8 mouse cellular contexts compared by ENCODE assay signal in genomic region chr11:116433356-116434286, GRCm38 (mm10). TPM values are rescaled to one million over a fixed set of nuclear protein-coding genes. Genes with fewer than 3 reads are reported as not detected.
DNase-seq lines count a peak whose midpoint lies in the region; ATAC-seq and TF ChIP-seq lines count a peak whose summit lies in the region.

Ubald2 (plus strand) TSS chr11:116434094.

- TF ChIP-seq EP300 in CH12.LX (IDR thresholded peaks at IDR 0.05; ENCODE audit: low read length): peak; percentile 99

- ATAC-seq in forebrain, embryonic 11.5 days (replicated peaks; ENCODE audit: low FRiP score): peak; percentile 99
- ATAC-seq in heart, embryonic 16.5 days (replicated peaks; ENCODE audit: extremely low read depth, insufficient read depth, low FRiP score): peak; percentile 95
- peak; percentile 96 for ATAC-seq in liver, embryonic 15.5 days (ENCODE audit: insufficient read depth)
- peak; percentile 96 for ATAC-seq in neural tube, embryonic 12.5 days (ENCODE audit: low FRiP score, low read depth)

- TF ChIP-seq RAD21 in CH12.LX (IDR thresholded peaks at IDR 0.05; ENCODE audit: low read depth, low read length): peak; percentile 30

- TF ChIP-seq CTCF in CH12.LX (conservative IDR thresholded peaks at IDR 0.05 in 1 of 2, IDR thresholded peaks at IDR 0.05 in 1 of 2; ENCODE audit: low read depth in 2 of 2, low read length in 2 of 2): no peak

- in situ Hi-C loops in CH12.LX (cut with MboI; ENCODE audit: low pct_ligation_motif_present, low pct_unique_long_range_greater_than_20kb, low sequenced_read_pairs): no loop called here

- H3K79me2 ChIP-seq in CH12.LX (replicated peaks; ENCODE audit: control insufficient read depth, extremely low read depth, insufficient read depth, poor library complexity, severe bottlenecking): peaks cover 37% of the 10 kb centered on the region

- TF ChIP-seq POLR2A in CH12.LX (IDR thresholded peaks at IDR 0.05; ENCODE audit: low read depth, low read length): peak; percentile 72; the same call in 1 of the 2 replicates

- dilution Hi-C loops in CH12.LX (cut with MboI; ENCODE audit: extremely low pct_ligation_motif_present, extremely low pct_unique_long_range_greater_than_20kb, low sequenced_read_pairs): no loop called here

- peak within 1 kb of the TSS; percentile 95 for H3K9ac ChIP-seq in CH12.LX (ENCODE audit: insufficient read depth, low read depth)
- H3K9ac ChIP-seq in forebrain, embryonic 11.5 days (ENCODE audit: low read length): peak within 1 kb of the TSS; percentile 96
- H3K9ac ChIP-seq in heart, embryonic 16.5 days (ENCODE audit: low read length): peak within 1 kb of the TSS; percentile 94
- H3K9ac ChIP-seq in liver, embryonic 15.5 days: peak within 1 kb of the TSS; percentile 96
- peak within 1 kb of the TSS; percentile 97 for H3K9ac ChIP-seq in neural tube, embryonic 12.5 days

- peak within 1 kb of the TSS; percentile 79 for H3K4me2 ChIP-seq in CH12.LX (ENCODE audit: insufficient read depth, low read depth, poor library complexity, severe bottlenecking)
- H3K4me2 ChIP-seq in forebrain, embryonic 11.5 days (ENCODE audit: low read depth, low read length, severe bottlenecking): peak within 1 kb of the TSS; percentile 84
- H3K4me2 ChIP-seq in heart, embryonic 16.5 days (ENCODE audit: low read depth, low read length): peak within 1 kb of the TSS; percentile 77
- peak within 1 kb of the TSS; percentile 73 for H3K4me2 ChIP-seq in liver, embryonic 15.5 days
- peak within 1 kb of the TSS; percentile 84 for H3K4me2 ChIP-seq in neural tube, embryonic 12.5 days (replicated peaks)

- WGBS in forebrain, embryonic 11.5 days: 3% methylated on average over 59 of the region's 66 CpGs
- 2% methylated on average over 55 of the region's 66 CpGs for WGBS in heart, embryonic 16.5 days
- WGBS in liver, embryonic 15.5 days (ENCODE audit: insufficient replicate concordance): 3% methylated on average over 64 of the region's 66 CpGs
- WGBS in neural tube, embryonic 12.5 days: 2% methylated on average over 66 of the region's 66 CpGs

- H3K27me3 ChIP-seq in CH12.LX (replicated peaks): no peaks in the 10 kb centered on the region
- H3K27me3 ChIP-seq in forebrain, embryonic 11.5 days (ENCODE audit: control insufficient read depth, insufficient read depth, low read length): peaks cover 3% of the 10 kb centered on the region; the same call in 1 of the 2 replicates
- H3K27me3 ChIP-seq in heart, embryonic 16.5 days (ENCODE audit: control insufficient read depth, insufficient read depth, low read length): no peaks in the 10 kb centered on the region
- no peaks in the 10 kb centered on the region for H3K27me3 ChIP-seq in liver, embryonic 15.5 days
- no peaks in the 10 kb centered on the region for H3K27me3 ChIP-seq in neural tube, embryonic 12.5 days (replicated peaks)

- H3K27ac ChIP-seq in CH12.LX (ENCODE audit: insufficient read depth, low read depth): peak within 1 kb of the TSS; percentile 98
- H3K27ac ChIP-seq in forebrain, embryonic 11.5 days (ENCODE audit: low read depth, low read length): peak within 1 kb of the TSS; percentile 84
- H3K27ac ChIP-seq in heart, embryonic 16.5 days (ENCODE audit: low read length): peak within 1 kb of the TSS; percentile 94
- H3K27ac ChIP-seq in liver, embryonic 15.5 days (replicated peaks): peak within 1 kb of the TSS; percentile 94
- peak within 1 kb of the TSS; percentile 84 for H3K27ac ChIP-seq in neural tube, embryonic 12.5 days

- peak within 1 kb of the TSS; percentile 67 to 83 (median 74) for H3K4me3 ChIP-seq in CH12.LX (replicated peaks in 1 of 3; ENCODE audit: low read depth in 2 of 3, low read length in 2 of 3, poor library complexity in 1 of 3)
- peak within 1 kb of the TSS; percentile 93 for H3K4me3 ChIP-seq in forebrain, embryonic 11.5 days (ENCODE audit: low read depth, low read length)
- peak within 1 kb of the TSS; percentile 95 for H3K4me3 ChIP-seq in heart, embryonic 16.5 days (ENCODE audit: low read length)
- peak within 1 kb of the TSS; percentile 92 for H3K4me3 ChIP-seq in liver, embryonic 15.5 days (replicated peaks)
- H3K4me3 ChIP-seq in neural tube, embryonic 12.5 days: peak within 1 kb of the TSS; percentile 95

- DNase-seq in CH12.LX (ENCODE audit: extremely low read depth): peak; percentile 100
- peak; percentile 99 for DNase-seq in c-Kit-positive CD71-positive TER-119-negative erythroid progenitor cells, embryonic 14.5 days (ENCODE audit: low read depth)
- DNase-seq in forebrain, embryonic 11.5 days (ENCODE audit: low spot score): peak; percentile 100
- DNase-seq in kidney, postnatal 36 days: peak; percentile 99 to 100
- DNase-seq in telencephalon, adult 2 months (ENCODE audit: low read depth, low spot score): peak; percentile 99

- peaks cover 16 to 24% of the 10 kb centered on the region in 2 experiments for H3K36me3 ChIP-seq in CH12.LX (replicated peaks in 1 of 2; ENCODE audit: control insufficient read depth in 1 of 2, insufficient read depth in 1 of 2, low read length in 1 of 2)
- peaks cover 4% of the 10 kb centered on the region; the same call in 1 of the 2 replicates for H3K36me3 ChIP-seq in forebrain, embryonic 11.5 days (ENCODE audit: control insufficient read depth, insufficient read depth, low read length)
- H3K36me3 ChIP-seq in heart, embryonic 16.5 days (ENCODE audit: control insufficient read depth, insufficient read depth): peaks cover 7% of the 10 kb centered on the region; the same call in 1 of the 2 replicates
- peaks cover 25% of the 10 kb centered on the region for H3K36me3 ChIP-seq in liver, embryonic 15.5 days (replicated peaks)
- peaks cover 21% of the 10 kb centered on the region for H3K36me3 ChIP-seq in neural tube, embryonic 12.5 days

- H3K9me3 ChIP-seq in CH12.LX (replicated peaks; ENCODE audit: low read length): no peaks in the 10 kb centered on the region
- no peaks in the 10 kb centered on the region for H3K9me3 ChIP-seq in forebrain, embryonic 11.5 days (ENCODE audit: control insufficient read depth, low read length)
- no peaks in the 10 kb centered on the region for H3K9me3 ChIP-seq in heart, embryonic 16.5 days (replicated peaks; ENCODE audit: control insufficient read depth, low read length)
- H3K9me3 ChIP-seq in liver, embryonic 15.5 days (replicated peaks): no peaks in the 10 kb centered on the region
- H3K9me3 ChIP-seq in neural tube, embryonic 12.5 days: no peaks in the 10 kb centered on the region

- peaks cover 30 to 66% of the 10 kb centered on the region in 2 experiments for H3K4me1 ChIP-seq in CH12.LX (ENCODE audit: control insufficient read depth in 1 of 2, insufficient read depth in 2 of 2)
- peaks cover 7% of the 10 kb centered on the region; the same call in 1 of the 2 replicates for H3K4me1 ChIP-seq in forebrain, embryonic 11.5 days (replicated peaks; ENCODE audit: control insufficient read depth, insufficient read depth, low read length)
- H3K4me1 ChIP-seq in heart, embryonic 16.5 days (ENCODE audit: control insufficient read depth, insufficient read depth, low read length): peaks cover 40% of the 10 kb centered on the region
- peaks cover 72% of the 10 kb centered on the region for H3K4me1 ChIP-seq in liver, embryonic 15.5 days (replicated peaks)
- peaks cover 29% of the 10 kb centered on the region for H3K4me1 ChIP-seq in neural tube, embryonic 12.5 days

TF ChIP-seq in CH12.LX, 34 proteins besides CTCF, POLR2A, EP300 and RAD21 (continues in another document):
- no peak for TF ChIP-seq PAX5 (IDR thresholded peaks at IDR 0.05; ENCODE audit: low read length)
- TF ChIP-seq JUND (conservative IDR thresholded peaks at IDR 0.05; ENCODE audit: low read depth, low read length): peak; percentile 99
- TF ChIP-seq SMC3 (IDR thresholded peaks at IDR 0.05; ENCODE audit: low read depth, low read length): peak; percentile 41
- TF ChIP-seq USF2 (conservative IDR thresholded peaks at IDR 0.05; ENCODE audit: low read depth, low read length): no peak
- TF ChIP-seq ELF1 (IDR thresholded peaks at IDR 0.05; ENCODE audit: low read depth, low read length): peak; percentile 60
- TF ChIP-seq KAT2A (IDR thresholded peaks at IDR 0.05; ENCODE audit: insufficient replicate concordance, low read length): peak; percentile 38; the same call in 1 of the 2 replicates
- peak; percentile 98 for TF ChIP-seq MYC (IDR thresholded peaks at IDR 0.05; ENCODE audit: low read depth, low read length)
- no peak for TF ChIP-seq GABPA (IDR thresholded peaks at IDR 0.05; ENCODE audit: insufficient replicate concordance, low read depth, low read length)
- TF ChIP-seq MAFK (IDR thresholded peaks at IDR 0.05; ENCODE audit: insufficient replicate concordance, low read length): peak; percentile 92
- TF ChIP-seq CHD2 (IDR thresholded peaks at IDR 0.05; ENCODE audit: low read length): peak; percentile 96
- TF ChIP-seq MXI1 (IDR thresholded peaks at IDR 0.05; ENCODE audit: low read depth, low read length): peak; percentile 73; the same call in 1 of the 2 replicates
- peak; percentile 82 for TF ChIP-seq TCF12 (IDR thresholded peaks at IDR 0.05; ENCODE audit: low read depth, low read length)
- peak; percentile 75; the same call in 1 of the 2 replicates for TF ChIP-seq E2F4 (IDR thresholded peaks at IDR 0.05; ENCODE audit: insufficient replicate concordance, low read depth, low read length)
- peak; percentile 88 for TF ChIP-seq ZNF384 (IDR thresholded peaks at IDR 0.05; ENCODE audit: low read depth, low read length)
- TF ChIP-seq NRF1 (IDR thresholded peaks at IDR 0.05; ENCODE audit: low read depth, low read length): peak; percentile 64
- no peak for TF ChIP-seq USF1 (IDR thresholded peaks at IDR 0.05; ENCODE audit: low read depth, low read length)
- peak; percentile 42; the same call in 1 of the 2 replicates for TF ChIP-seq ZC3H11A (IDR thresholded peaks at IDR 0.05; ENCODE audit: low read depth, low read length)
- 0 out of 2 replicates have a peak, but pooled peaks have one; percentile 72 for TF ChIP-seq UBTF (IDR thresholded peaks at IDR 0.05; ENCODE audit: low read depth, low read length)
- TF ChIP-seq IRF4 (IDR thresholded peaks at IDR 0.05; ENCODE audit: low read depth, low read length): peak; percentile 99
- peak; percentile 40; the same call in 1 of the 2 replicates for TF ChIP-seq POLR2AphosphoS2 (IDR thresholded peaks at IDR 0.05; ENCODE audit: low read depth, low read length)
- peak; percentile 70; the same call in 1 of the 2 replicates for TF ChIP-seq TBP (conservative IDR thresholded peaks at IDR 0.05; ENCODE audit: low read depth, low read length)

RNA-seq across cellular contexts. Expression of gene Ubald2, which starts in this region (rescaled TPM):
- 321 and 436 TPM in 2 replicates for total RNA-seq in CH12.LX (2012; rRNA removed)
- total RNA-seq in CH12.LX (2014; rRNA removed): 291 and 336 TPM in 2 replicates
- 222 and 228 TPM in 2 replicates for polyA plus RNA-seq in CH12.LX (2012; ENCODE audit: insufficient read length, low read depth)
- 80.2 and 83.7 TPM in 2 replicates for polyA plus RNA-seq in forebrain, embryonic 11.5 days (2014; fragmentation: Nextera tagmentation; extraction: Ambion mirVana)
- polyA plus RNA-seq in heart, embryonic 16.5 days (2015; fragmentation: Nextera tagmentation; extraction: Ambion mirVana): 29.2 and 35.4 TPM in 2 replicates
- 33.1 and 33.9 TPM in 2 replicates for polyA plus RNA-seq in liver, embryonic 15.5 days (2015; fragmentation: Nextera tagmentation; extraction: Ambion mirVana)
- 53.8 and 72.3 TPM in 2 replicates for polyA plus RNA-seq in neural tube, embryonic 12.5 days (2016; fragmentation: Nextera tagmentation; extraction: Ambion mirVana)

Comparison
In these comparisons a context has a peak if more than half of its experiments do, and no peak if none do; other contexts are left out.
1. Peak in every context shown above with its lines: DNase-seq, ATAC-seq, H3K4me3 ChIP-seq and H3K27ac ChIP-seq.